Mouse (Mus musculus): ENCODE results near the gene Pkib. TPM values are rescaled to one million over a fixed set of nuclear protein-coding genes. Genes with fewer than 3 reads are reported as not detected.

Pkib gene
- total and polyA plus RNA-seq, 3 experiments, result not detected

DNA sequence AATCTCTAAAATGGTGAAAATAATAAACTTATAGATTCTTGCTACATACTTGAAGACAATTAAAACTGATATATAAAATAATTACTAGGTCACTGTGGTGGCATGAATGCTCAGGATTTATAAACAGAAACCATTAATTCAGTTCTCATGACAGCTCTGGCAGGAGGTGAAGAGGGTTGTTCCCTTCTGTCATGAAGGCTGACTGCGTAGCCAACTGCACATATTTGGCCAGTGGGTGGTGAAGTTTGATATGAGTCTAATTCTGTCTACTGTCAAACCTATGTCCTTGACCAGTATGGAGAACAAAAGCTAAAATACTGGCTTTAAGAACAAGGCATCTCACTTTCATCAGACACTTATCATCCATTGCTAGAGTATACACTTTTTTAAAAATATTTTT is 21.5 kb downstream of the Pkib start:
- TF ChIP-seq POLR2AphosphoS5 (IDR thresholded peaks at IDR 0.05; ENCODE audit: borderline replicate concordance, low read depth, low read length) (no peak), KAT2A (conservative IDR thresholded peaks at IDR 0.05; ENCODE audit: low read depth, low read length) (no peak), TCF12 (IDR thresholded peaks at IDR 0.05; ENCODE audit: low read depth, low read length) (no peak), CTCF (IDR thresholded peaks at IDR 0.05 in 2 of 3, conservative IDR thresholded peaks at IDR 0.05 in 1 of 3; ENCODE audit: control insufficient read depth in 1 of 3, insufficient read depth in 1 of 3, low read depth in 2 of 3, low read length in 3 of 3, poor library complexity in 1 of 3, severe bottlenecking in 1 of 3) (no peak), GABPA (IDR thresholded peaks at IDR 0.05; ENCODE audit: low read depth, low read length) (no peak), POLR2A (IDR thresholded peaks at IDR 0.05; ENCODE audit: control insufficient read depth in 1 of 2, insufficient read depth in 1 of 2, low read depth in 1 of 2, low read length in 2 of 2, poor library complexity in 1 of 2) (no peak), MAZ (IDR thresholded peaks at IDR 0.05; ENCODE audit: low read depth, low read length) (no peak)
- no peak for DNase-seq (ENCODE audit: low read depth, low spot score)

DNA sequence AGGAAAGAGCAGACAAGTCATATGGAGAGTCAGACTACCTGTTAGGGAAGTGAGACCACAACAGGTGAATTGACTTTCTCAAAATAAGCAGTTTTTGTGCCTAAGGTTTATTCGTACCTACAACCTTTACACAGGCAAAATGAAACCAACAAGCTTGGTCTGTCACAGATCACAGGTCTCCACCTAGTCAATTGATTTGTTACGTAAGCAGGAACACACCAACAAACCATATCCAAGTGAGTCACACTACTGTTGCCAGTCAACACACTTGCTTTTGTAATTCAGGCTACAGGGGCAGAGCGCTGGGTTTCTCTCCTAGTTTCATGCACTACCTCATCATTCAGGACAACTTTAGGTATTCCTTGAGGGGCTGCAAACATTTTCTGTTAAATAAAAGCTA is 28.7 kb downstream of the Pkib start:
- H3K79me2 ChIP-seq (ENCODE audit: control insufficient read depth, insufficient read depth, low read length, poor library complexity), result no peaks in the 10 kb centered on the region
- no peaks in the 10 kb centered on the region for H3K36me3 ChIP-seq (ENCODE audit: control insufficient read depth in 1 of 2, insufficient read depth in 2 of 2, low read length in 2 of 2)
- no peak overlapping the region for H3K27ac ChIP-seq (ENCODE audit: control insufficient read depth, low read depth, low read length)
- no peaks in the 10 kb centered on the region for H3K4me1 ChIP-seq (ENCODE audit: control insufficient read depth in 1 of 2, insufficient read depth in 2 of 2, low read length in 2 of 2)
- no peak overlapping the region for H3K4me3 ChIP-seq (ENCODE audit: control insufficient read depth in 1 of 2, insufficient read depth in 1 of 2, low read depth in 2 of 2, low read length in 2 of 2)
- no peak for TF ChIP-seq NRF1 (IDR thresholded peaks at IDR 0.05; ENCODE audit: insufficient read depth, low read depth, low read length, poor library complexity, severe bottlenecking)
- TF ChIP-seq POLR2AphosphoS5 (IDR thresholded peaks at IDR 0.05; ENCODE audit: borderline replicate concordance, low read depth, low read length), result no peak
- no peak for TF ChIP-seq ZC3H11A (IDR thresholded peaks at IDR 0.05; ENCODE audit: low read depth, low read length)
- no peak for TF ChIP-seq GABPA (IDR thresholded peaks at IDR 0.05; ENCODE audit: low read depth, low read length)
- TF ChIP-seq MYC (IDR thresholded peaks at IDR 0.05; ENCODE audit: low read depth, low read length), result no peak
- TF ChIP-seq BHLHE40 (IDR thresholded peaks at IDR 0.05; ENCODE audit: borderline replicate concordance, low read depth, low read length), result no peak
- no peak for TF ChIP-seq MXI1 (IDR thresholded peaks at IDR 0.05; ENCODE audit: low read depth, low read length)
- TF ChIP-seq KAT2A (conservative IDR thresholded peaks at IDR 0.05; ENCODE audit: low read depth, low read length), result no peak
- no peak for TF ChIP-seq CTCF (IDR thresholded peaks at IDR 0.05 in 2 of 3, conservative IDR thresholded peaks at IDR 0.05 in 1 of 3; ENCODE audit: control insufficient read depth in 1 of 3, insufficient read depth in 1 of 3, low read depth in 2 of 3, low read length in 3 of 3, poor library complexity in 1 of 3, severe bottlenecking in 1 of 3)
- no peak for TF ChIP-seq TAL1 (IDR thresholded peaks at IDR 0.05; ENCODE audit: low read length)
- no peak for TF ChIP-seq RAD21 (IDR thresholded peaks at IDR 0.05; ENCODE audit: low read depth, low read length)
- no peaks in the 10 kb centered on the region; a peak in 1 of 4 replicates for H3K27me3 ChIP-seq (ENCODE audit: control insufficient read depth in 1 of 2, insufficient read depth in 2 of 2, low read length in 2 of 2)
- DNase-seq (ENCODE audit: low read depth, low spot score), result no peak
- H3K9me3 ChIP-seq (replicated peaks; ENCODE audit: insufficient read depth, low read length), result no peaks in the 10 kb centered on the region
- no peak overlapping the region for H3K9ac ChIP-seq (ENCODE audit: control insufficient read depth, low read depth, low read length, poor library complexity, severe bottlenecking)

More for the DNA sequence above, 21.5 kb downstream of the Pkib start:
- no peaks in the 10 kb centered on the region for H3K36me3 ChIP-seq (ENCODE audit: control insufficient read depth in 1 of 2, insufficient read depth in 2 of 2, low read length in 2 of 2)
- H3K27ac ChIP-seq (ENCODE audit: control insufficient read depth, low read depth, low read length), result no peak overlapping the region
- no peak overlapping the region for H3K9ac ChIP-seq (ENCODE audit: control insufficient read depth, low read depth, low read length, poor library complexity, severe bottlenecking)
- H3K79me2 ChIP-seq (ENCODE audit: control insufficient read depth, insufficient read depth, low read length, poor library complexity), result no peaks in the 10 kb centered on the region
- H3K4me3 ChIP-seq (ENCODE audit: control insufficient read depth in 1 of 2, insufficient read depth in 1 of 2, low read depth in 2 of 2, low read length in 2 of 2), result no peak overlapping the region
- no peaks in the 10 kb centered on the region for H3K9me3 ChIP-seq (replicated peaks; ENCODE audit: insufficient read depth, low read length)
- H3K4me1 ChIP-seq (ENCODE audit: control insufficient read depth in 1 of 2, insufficient read depth in 2 of 2, low read length in 2 of 2), result no peaks in the 10 kb centered on the region
- H3K27me3 ChIP-seq (ENCODE audit: control insufficient read depth in 1 of 2, insufficient read depth in 2 of 2, low read length in 2 of 2), result no peaks in the 10 kb centered on the region

Measured in MEL (cell line).